Mouse (Mus musculus): ENCODE data around the gene Stx16. TPM values are rescaled to one million over a fixed set of nuclear protein-coding genes. Genes with fewer than 3 reads are reported as not detected.

Stx16 gene
- 11.8 and 13.4 TPM in 2 replicates for polyA plus RNA-seq (2015; fragmentation: Nextera tagmentation; extraction: Ambion mirVana)

GRCm38 (mm10) chr2:174075673-174076432, at the start of gene Stx16:
Stx16 (plus strand) TSS chr2:174076308.
- H3K4me1 ChIP-seq: peaks cover 46% of the 10 kb centered on the region
- peak within 1 kb of the TSS; percentile 91 for H3K4me3 ChIP-seq (replicated peaks)
- 1% methylated on average over 32 of the region's 32 CpGs for WGBS
- no peaks in the 10 kb centered on the region for H3K27me3 ChIP-seq
- peak within 1 kb of the TSS; percentile 64 for H3K9ac ChIP-seq
- H3K4me2 ChIP-seq (replicated peaks): peak within 1 kb of the TSS; percentile 85
- peak; percentile 92 for ATAC-seq (ENCODE audit: insufficient number of reproducible peaks, low FRiP score, low TSS enrichment, low read depth)
- H3K27ac ChIP-seq (replicated peaks): peak within 1 kb of the TSS; percentile 98
- H3K9me3 ChIP-seq (replicated peaks): no peaks in the 10 kb centered on the region
- no peaks in the 10 kb centered on the region for H3K36me3 ChIP-seq

DNA sequence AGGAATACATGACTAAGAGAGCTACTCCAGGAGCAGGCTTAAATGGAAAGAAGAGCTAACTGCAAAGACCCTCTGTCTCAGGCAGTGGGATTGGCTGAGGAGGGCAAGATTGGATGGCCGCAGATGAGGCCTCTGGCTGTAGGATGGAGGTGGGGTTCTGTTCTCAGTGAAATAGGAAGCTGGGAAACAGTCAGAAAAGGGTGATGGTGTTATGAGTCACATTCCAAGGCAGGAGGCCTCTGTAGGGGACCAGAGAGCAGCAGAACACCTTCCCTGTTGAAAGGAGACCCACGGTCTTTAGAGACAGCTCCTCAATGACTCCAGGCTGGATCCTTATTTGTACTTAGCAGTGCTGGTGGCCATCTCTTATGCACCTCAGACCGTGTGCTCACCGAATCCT, 49.7 kb upstream of the Stx16 start:
- H3K4me2 ChIP-seq (replicated peaks): no peak overlapping the region
- H3K27me3 ChIP-seq: no peaks in the 10 kb centered on the region
- peaks cover 16% of the 10 kb centered on the region; the same call in 1 of the 2 replicates for H3K4me1 ChIP-seq
- ATAC-seq (ENCODE audit: insufficient number of reproducible peaks, low FRiP score, low TSS enrichment, low read depth): no peak
- H3K27ac ChIP-seq (replicated peaks): no peak overlapping the region
- H3K9ac ChIP-seq: no peak overlapping the region
- 72% methylated on average over 4 of the region's 4 CpGs for WGBS
- H3K36me3 ChIP-seq: no peaks in the 10 kb centered on the region
- H3K9me3 ChIP-seq (replicated peaks): no peaks in the 10 kb centered on the region
- H3K4me3 ChIP-seq (replicated peaks): no peak overlapping the region

DNA sequence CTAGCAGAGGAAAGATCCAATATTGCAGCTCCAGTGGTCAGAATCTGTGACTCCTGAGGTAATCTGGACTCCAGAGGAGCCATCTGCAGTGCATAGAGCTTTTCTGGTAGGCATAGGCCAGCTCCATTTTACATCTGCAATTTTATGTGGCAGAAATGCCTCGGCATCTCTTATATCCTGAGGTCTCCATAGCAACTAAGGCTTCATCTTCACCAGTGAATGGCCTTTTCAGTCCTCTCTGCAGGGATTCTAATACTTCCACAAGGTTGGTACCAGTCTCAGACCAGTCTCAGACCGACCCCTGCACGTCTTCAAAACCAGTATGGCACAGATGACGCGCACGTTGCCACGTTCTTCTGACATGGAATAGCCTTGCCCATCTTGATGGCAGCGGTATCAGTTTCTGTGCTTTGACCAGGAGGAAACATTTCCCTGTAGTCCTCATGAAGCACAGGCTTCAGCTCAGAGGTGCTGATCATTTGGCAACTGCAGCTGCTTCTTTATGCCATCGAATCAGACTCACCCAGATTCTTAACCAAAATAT, 42.8 kb upstream of the Stx16 start:
- no peak overlapping the region for H3K4me3 ChIP-seq (replicated peaks)
- WGBS: 89% methylated on average over 9 of the region's 9 CpGs
- no peak overlapping the region for H3K9ac ChIP-seq
- H3K27ac ChIP-seq (replicated peaks): no peak overlapping the region
- H3K9me3 ChIP-seq (replicated peaks): no peaks in the 10 kb centered on the region
- H3K36me3 ChIP-seq: no peaks in the 10 kb centered on the region
- no peak overlapping the region for H3K4me2 ChIP-seq (replicated peaks)
- ATAC-seq (ENCODE audit: insufficient number of reproducible peaks, low FRiP score, low TSS enrichment, low read depth): no peak
- H3K27me3 ChIP-seq: no peaks in the 10 kb centered on the region
- no peaks in the 10 kb centered on the region for H3K4me1 ChIP-seq

- Histone ChIP-seq H3K9me3 (replicated peaks) (no peaks in the 10 kb centered on the region), H3K9ac (no peak overlapping the region), H3K4me1 (peaks cover 15% of the 10 kb centered on the region), H3K27me3 (0 out of 2 replicates have a peak, but pooled peaks cover 2% of the 10 kb centered on the region), H3K4me3 (replicated peaks) (no peak overlapping the region), H3K4me2 (replicated peaks) (no peak overlapping the region), H3K36me3 (no peaks in the 10 kb centered on the region), H3K27ac (replicated peaks) (no peak overlapping the region)
- no peak for ATAC-seq (ENCODE audit: insufficient number of reproducible peaks, low FRiP score, low TSS enrichment, low read depth)
- WGBS: 99% methylated on average over 2 of the region's 2 CpGs
These were observed 28.5 kb upstream of the Stx16 start for GRCm38 (mm10) chr2:174047656-174048055.

DNA sequence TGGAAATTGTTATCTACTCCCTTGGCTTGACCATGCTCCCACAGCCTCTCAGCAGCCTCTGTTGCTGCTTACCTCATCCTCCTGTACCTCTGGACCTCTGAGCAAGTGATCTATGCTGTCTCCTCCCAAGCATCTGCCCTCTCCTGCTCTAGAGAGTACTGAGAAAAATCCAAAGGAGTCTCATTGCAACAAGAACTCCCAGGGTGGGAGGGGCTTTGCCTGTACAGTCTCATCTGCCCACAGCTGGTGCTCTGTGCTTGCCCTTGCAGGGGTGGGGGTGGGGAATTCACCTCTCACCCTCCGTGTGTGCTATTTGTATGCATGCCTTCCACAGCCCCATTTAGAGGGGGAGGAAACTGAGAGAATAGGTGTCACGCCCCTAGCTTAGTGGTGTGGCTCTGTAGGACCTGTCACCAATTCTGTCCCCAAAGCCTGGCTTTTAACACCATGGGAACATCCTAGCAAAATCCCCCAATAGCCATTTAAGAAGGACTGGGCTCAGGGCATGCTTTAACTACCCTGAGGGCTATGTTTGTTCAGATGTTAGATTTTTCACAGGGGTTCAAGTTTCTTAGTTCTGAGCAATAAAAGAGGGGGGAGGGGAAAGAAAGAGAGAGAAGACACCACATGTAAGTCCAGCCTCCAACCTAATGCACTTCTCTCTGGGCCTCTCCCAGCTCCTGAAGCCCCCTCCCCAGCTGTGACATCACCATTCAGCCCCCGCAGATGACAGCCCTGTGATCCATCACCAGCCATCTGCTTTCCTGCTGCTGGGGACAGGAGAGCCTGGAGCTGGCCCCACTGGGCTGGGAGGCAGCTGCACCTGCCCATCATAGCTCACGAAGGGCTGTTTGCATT, 26.4 kb upstream of the Stx16 start:
- peak; percentile 82 for ATAC-seq (ENCODE audit: insufficient number of reproducible peaks, low FRiP score, low TSS enrichment, low read depth)
- Histone ChIP-seq H3K36me3 (no peaks in the 10 kb centered on the region), H3K27ac (replicated peaks) (peak overlapping the region; percentile 79), H3K9me3 (replicated peaks) (no peaks in the 10 kb centered on the region), H3K4me1 (peaks cover 15% of the 10 kb centered on the region), H3K4me3 (replicated peaks) (no peak overlapping the region), H3K9ac (no peak overlapping the region), H3K4me2 (replicated peaks) (no peak overlapping the region), H3K27me3 (0 out of 2 replicates have a peak, but pooled peaks cover 2% of the 10 kb centered on the region)
- 5% methylated on average over 4 of the region's 4 CpGs for WGBS

- no peak overlapping the region for H3K4me2 ChIP-seq (replicated peaks)
- H3K9ac ChIP-seq: no peak overlapping the region
- 0 out of 2 replicates have a peak, but pooled peaks cover 2% of the 10 kb centered on the region for H3K27me3 ChIP-seq
- H3K27ac ChIP-seq (replicated peaks): peak overlapping the region; percentile 79
- WGBS: 7% methylated on average over 3 of the region's 3 CpGs
- H3K9me3 ChIP-seq (replicated peaks): no peaks in the 10 kb centered on the region
- H3K4me3 ChIP-seq (replicated peaks): no peak overlapping the region
- H3K36me3 ChIP-seq: no peaks in the 10 kb centered on the region
- H3K4me1 ChIP-seq: peaks cover 15% of the 10 kb centered on the region
- ATAC-seq (ENCODE audit: insufficient number of reproducible peaks, low FRiP score, low TSS enrichment, low read depth): no peak
These were observed 25.8 kb upstream of the Stx16 start for GRCm38 (mm10) chr2:174050339-174050685.

GRCm38 (mm10) chr2:174051081-174051481, 25.0 kb upstream of the Stx16 start:
- H3K9me3 ChIP-seq (replicated peaks): no peaks in the 10 kb centered on the region
- H3K4me2 ChIP-seq (replicated peaks): no peak overlapping the region
- H3K9ac ChIP-seq: no peak overlapping the region
- no peak overlapping the region for H3K4me3 ChIP-seq (replicated peaks)
- peak overlapping the region; percentile 39; the same call in 1 of the 2 replicates for H3K27ac ChIP-seq (replicated peaks)
- WGBS: 44% methylated on average over 10 of the region's 10 CpGs
- peaks cover 15% of the 10 kb centered on the region for H3K4me1 ChIP-seq
- no peaks in the 10 kb centered on the region for H3K36me3 ChIP-seq
- H3K27me3 ChIP-seq: 0 out of 2 replicates have a peak, but pooled peaks cover 2% of the 10 kb centered on the region
- ATAC-seq (ENCODE audit: insufficient number of reproducible peaks, low FRiP score, low TSS enrichment, low read depth): no peak

GRCm38 (mm10) chr2:174054496-174054895, 21.6 kb upstream of the Stx16 start:
- ATAC-seq (ENCODE audit: insufficient number of reproducible peaks, low FRiP score, low TSS enrichment, low read depth): no peak
- peaks cover 33% of the 10 kb centered on the region for H3K4me1 ChIP-seq
- no peaks in the 10 kb centered on the region for H3K9me3 ChIP-seq (replicated peaks)
- H3K36me3 ChIP-seq: no peaks in the 10 kb centered on the region
- WGBS: 95% methylated on average over 3 of the region's 3 CpGs
- H3K27ac ChIP-seq (replicated peaks): no peak overlapping the region
- H3K4me3 ChIP-seq (replicated peaks): no peak overlapping the region
- H3K27me3 ChIP-seq: 0 out of 2 replicates have a peak, but pooled peaks cover 2% of the 10 kb centered on the region
- no peak overlapping the region for H3K9ac ChIP-seq
- H3K4me2 ChIP-seq (replicated peaks): no peak overlapping the region

DNA sequence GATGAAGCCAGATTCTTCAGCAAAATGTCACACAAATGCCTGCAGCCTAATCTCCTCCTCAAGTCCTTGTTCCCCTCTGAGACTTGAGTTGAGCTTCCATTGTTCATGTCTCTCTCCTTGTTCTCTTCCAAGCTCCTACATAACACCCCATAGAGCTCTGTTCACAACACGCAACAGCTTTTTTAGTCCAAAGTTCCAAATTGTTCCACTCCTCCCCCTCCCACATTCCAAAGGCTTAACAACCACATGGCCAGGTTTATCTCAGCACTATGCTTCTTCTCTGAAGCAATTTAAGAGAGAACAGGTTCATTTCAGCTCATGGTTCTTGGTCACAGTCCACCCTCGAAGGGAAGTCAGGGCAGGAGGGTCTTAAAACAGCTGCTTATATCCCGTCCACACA, 18.4 kb upstream of the Stx16 start:
- Histone ChIP-seq H3K4me2 (replicated peaks) (no peak overlapping the region), H3K9ac (no peak overlapping the region), H3K4me3 (replicated peaks) (no peak overlapping the region), H3K4me1 (peaks cover 23% of the 10 kb centered on the region), H3K36me3 (no peaks in the 10 kb centered on the region), H3K9me3 (replicated peaks) (no peaks in the 10 kb centered on the region), H3K27me3 (no peaks in the 10 kb centered on the region), H3K27ac (replicated peaks) (peak overlapping the region; percentile 86)
- 54% methylated on average over 3 of the region's 3 CpGs for WGBS
- no peak; the same call in 1 of the 2 replicates for ATAC-seq (ENCODE audit: insufficient number of reproducible peaks, low FRiP score, low TSS enrichment, low read depth)

- H3K36me3 ChIP-seq: no peaks in the 10 kb centered on the region
- no peaks in the 10 kb centered on the region for H3K27me3 ChIP-seq
- peak; percentile 86 for ATAC-seq (ENCODE audit: insufficient number of reproducible peaks, low FRiP score, low TSS enrichment, low read depth)
- H3K9me3 ChIP-seq (replicated peaks): no peaks in the 10 kb centered on the region
- 45% methylated on average over 8 of the region's 8 CpGs for WGBS
- no peak overlapping the region for H3K4me3 ChIP-seq (replicated peaks)
- H3K9ac ChIP-seq: no peak overlapping the region
- peaks cover 28% of the 10 kb centered on the region for H3K4me1 ChIP-seq
- H3K4me2 ChIP-seq (replicated peaks): no peak overlapping the region
- H3K27ac ChIP-seq (replicated peaks): peak overlapping the region; percentile 86
These were observed 17.7 kb upstream of the Stx16 start for GRCm38 (mm10) chr2:174058316-174058939.

Measured in embryonic facial prominence, embryonic 15.5 days (tissue).